8 mouse cellular contexts compared by ENCODE assay signal in genomic region chr9:69468991-69469390, GRCm38 (mm10). TPM values are rescaled to one million over a fixed set of nuclear protein-coding genes. Genes with fewer than 3 reads are reported as not detected.
DNase-seq lines count a peak whose midpoint lies in the region; ATAC-seq lines count a peak whose summit lies in the region.

No protein-coding gene starts in this region.

- DNase-seq in R1 (ENCODE audit: low read depth, low spot score): peak; percentile 75
- DNase-seq in embryo, embryonic 10 days (ENCODE audit: low spot score): peak; percentile 89
- peak; percentile 84 for DNase-seq in limb, embryonic 10.5 days (ENCODE audit: low spot score)
- DNase-seq in neural tube, embryonic 11.5 days (ENCODE audit: low spot score): peak; percentile 80
- no peak for DNase-seq in left cerebral cortex, adult 8-10 months (ENCODE audit: low spot score in 2 of 2)
- no peak for DNase-seq in layer of hippocampus, adult 11-12 months (ENCODE audit: low spot score)

- no peak overlapping the region for H3K4me2 ChIP-seq in heart, embryonic 15.5 days
- H3K4me2 ChIP-seq in neural tube, embryonic 11.5 days (ENCODE audit: low read depth): no peak overlapping the region

- no peaks in the 10 kb centered on the region for H3K27me3 ChIP-seq in heart, embryonic 15.5 days
- H3K27me3 ChIP-seq in limb, embryonic 10.5 days (ENCODE audit: low read depth, poor library complexity, severe bottlenecking): no peaks in the 10 kb centered on the region; the same call in 1 of the 2 replicates
- H3K27me3 ChIP-seq in neural tube, embryonic 11.5 days (ENCODE audit: control insufficient read depth, insufficient read depth, low read length): no peaks in the 10 kb centered on the region

- H3K4me3 ChIP-seq in heart, embryonic 15.5 days: no peak overlapping the region
- H3K4me3 ChIP-seq in limb, embryonic 10.5 days: no peak overlapping the region
- H3K4me3 ChIP-seq in neural tube, embryonic 11.5 days (ENCODE audit: low read depth, low read length): no peak overlapping the region

- H3K9ac ChIP-seq in heart, embryonic 15.5 days: no peak overlapping the region
- no peak overlapping the region for H3K9ac ChIP-seq in neural tube, embryonic 11.5 days (ENCODE audit: low read length)

- ATAC-seq in heart, embryonic 15.5 days (replicated peaks; ENCODE audit: insufficient number of reproducible peaks, insufficient read depth, low FRiP score, low read depth): peak; percentile 68
- ATAC-seq in neural tube, embryonic 11.5 days (ENCODE audit: insufficient read depth, low FRiP score, low TSS enrichment): no peak; the same call in 1 of the 2 replicates
- ATAC-seq in megakaryocyte progenitor cell, adult 5-6 weeks (replicated peaks; ENCODE audit: poor library complexity): no peak

- WGBS in heart, embryonic 15.5 days: 18% methylated on average over 9 of the region's 9 CpGs
- WGBS in limb, embryonic 10.5 days: 5% methylated on average over 9 of the region's 9 CpGs
- 4% methylated on average over 9 of the region's 9 CpGs for WGBS in neural tube, embryonic 11.5 days

- H3K27ac ChIP-seq in heart, embryonic 15.5 days: peak overlapping the region; percentile 91
- H3K27ac ChIP-seq in limb, embryonic 10.5 days: peak overlapping the region; percentile 16; the same call in 1 of the 2 replicates
- H3K27ac ChIP-seq in neural tube, embryonic 11.5 days (ENCODE audit: low read depth, low read length): no peak overlapping the region

- H3K36me3 ChIP-seq in heart, embryonic 15.5 days: peaks cover 47% of the 10 kb centered on the region
- 0 out of 2 replicates have a peak, but pooled peaks cover 2% of the 10 kb centered on the region for H3K36me3 ChIP-seq in limb, embryonic 10.5 days
- H3K36me3 ChIP-seq in neural tube, embryonic 11.5 days (ENCODE audit: control insufficient read depth, insufficient read depth, low read length): no peaks in the 10 kb centered on the region

- peaks cover 80% of the 10 kb centered on the region for H3K4me1 ChIP-seq in heart, embryonic 15.5 days (replicated peaks)
- peaks cover 52% of the 10 kb centered on the region for H3K4me1 ChIP-seq in limb, embryonic 10.5 days
- peaks cover 8% of the 10 kb centered on the region for H3K4me1 ChIP-seq in neural tube, embryonic 11.5 days (ENCODE audit: control insufficient read depth, insufficient read depth, low read length)

- H3K9me3 ChIP-seq in heart, embryonic 15.5 days (replicated peaks): no peaks in the 10 kb centered on the region
- no peaks in the 10 kb centered on the region for H3K9me3 ChIP-seq in limb, embryonic 10.5 days (replicated peaks)
- H3K9me3 ChIP-seq in neural tube, embryonic 11.5 days (ENCODE audit: control insufficient read depth, low read length): no peaks in the 10 kb centered on the region

RNA-seq across cellular contexts. Expression of gene Anxa2, which starts 15.6 kb away (rescaled TPM):
- 544 and 629 TPM in 2 replicates for polyA plus RNA-seq in heart, embryonic 15.5 days (2015; fragmentation: Nextera tagmentation; extraction: Ambion mirVana)
- 101 and 138 TPM in 2 replicates for polyA plus RNA-seq in limb, embryonic 10.5 days (2016; fragmentation: Nextera tagmentation; extraction: Ambion mirVana)
- 167 and 179 TPM in 2 replicates for polyA plus RNA-seq in neural tube, embryonic 11.5 days (2014; fragmentation: Nextera tagmentation; extraction: Ambion mirVana)
- 10 to 100 TPM; 12.3 to 16.1 (median 14.6) TPM for total RNA-seq in left cerebral cortex, adult 8-10 months (2022)
- total RNA-seq in megakaryocyte progenitor cell, adult 5-6 weeks (2015): 111 and 140 TPM in 2 replicates
- total RNA-seq in megakaryocyte progenitor cell, adult 5-6 weeks (2017): 74.3 and 112 TPM in 2 replicates

Comparison
In these comparisons a context has a peak if more than half of its experiments do, and no peak if none do; other contexts are left out.
1. DNase-seq: peak in R1 (single experiment), embryo, embryonic 10 days (single experiment), limb, embryonic 10.5 days (single experiment) and neural tube, embryonic 11.5 days (single experiment); none in left cerebral cortex, adult 8-10 months (0 of 2) and layer of hippocampus, adult 11-12 months (single experiment).